Mouse (Mus musculus): ENCODE measurements at regions not wholly inside any gene's neighbourhood (a gene's known extent, or its start where the extent isn't known, plus 50 kb on each side); places are given as distances from the start of the nearest gene placed in this dataset.

GRCm38 (mm10) chr4:90003898-90004297 is 214.7 kb upstream of the Zfp352 start:
- H3K4me3 ChIP-seq, result no peak overlapping the region
- H3K36me3 ChIP-seq, result no peaks in the 10 kb centered on the region
- no peak overlapping the region for H3K9ac ChIP-seq
- WGBS, result 73% methylated on average over 1 of the region's 1 CpGs
- no peak overlapping the region for H3K27ac ChIP-seq
- H3K9me3 ChIP-seq, result no peaks in the 10 kb centered on the region
- no peak for ATAC-seq (ENCODE audit: low FRiP score)
- no peaks in the 10 kb centered on the region for H3K4me1 ChIP-seq (replicated peaks)
- no peaks in the 10 kb centered on the region for H3K27me3 ChIP-seq
- no peak overlapping the region for H3K4me2 ChIP-seq

- 71% methylated on average over 1 of the region's 1 CpGs for WGBS
- no peak overlapping the region for H3K27ac ChIP-seq
- ATAC-seq (ENCODE audit: low FRiP score), result no peak
Measured at GRCm38 (mm10) chr4:90012723-90013122, 205.9 kb upstream of the Zfp352 start.

GRCm38 (mm10) chr4:90014203-90014602 is 204.4 kb upstream of the Zfp352 start:
- H3K4me1 ChIP-seq (replicated peaks), result no peaks in the 10 kb centered on the region
- ATAC-seq (ENCODE audit: low FRiP score), result no peak
- H3K27ac ChIP-seq, result no peak overlapping the region
- no peak overlapping the region for H3K4me3 ChIP-seq
- no peaks in the 10 kb centered on the region for H3K9me3 ChIP-seq
- no peak overlapping the region for H3K4me2 ChIP-seq
- H3K9ac ChIP-seq, result no peak overlapping the region
- H3K36me3 ChIP-seq, result no peaks in the 10 kb centered on the region
- no peaks in the 10 kb centered on the region for H3K27me3 ChIP-seq

More at GRCm38 (mm10) chr4:90012723-90013122, 205.9 kb upstream of the Zfp352 start:
- Histone ChIP-seq H3K27me3 (no peaks in the 10 kb centered on the region), H3K4me1 (replicated peaks) (no peaks in the 10 kb centered on the region), H3K9ac (no peak overlapping the region), H3K36me3 (no peaks in the 10 kb centered on the region), H3K9me3 (no peaks in the 10 kb centered on the region), H3K4me2 (no peak overlapping the region), H3K4me3 (no peak overlapping the region)

Measured in hindbrain, embryonic 13.5 days (tissue).